Mouse (Mus musculus): ENCODE results near the gene Rpap3. TPM values are rescaled to one million over a fixed set of nuclear protein-coding genes. Genes with fewer than 3 reads are reported as not detected.

Rpap3 gene
- total and polyA plus RNA-seq, 3 experiments, result 43.1 to 73.7 (median 69.1) TPM

DNA sequence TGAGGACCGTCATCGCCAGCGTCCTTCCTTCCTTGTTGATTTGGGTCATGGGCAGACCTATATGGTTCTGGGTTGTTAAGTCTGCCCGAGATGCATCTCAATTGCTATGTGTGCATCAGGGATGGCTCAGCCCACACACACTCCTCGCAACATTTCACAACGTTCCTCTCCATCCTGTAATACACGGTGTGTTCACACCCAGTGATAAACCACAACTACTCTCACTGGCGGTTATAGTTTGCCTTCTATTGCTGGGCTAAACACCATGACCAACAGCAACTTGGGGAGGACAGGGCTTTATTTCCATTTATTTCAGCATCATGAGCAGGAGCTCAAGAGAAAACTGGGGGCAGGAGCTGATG lies 46.9 kb downstream of the Rpap3 start:
- no peak overlapping the region for H3K27ac ChIP-seq (ENCODE audit: insufficient read depth, low read depth)
- no peak for DNase-seq (ENCODE audit: extremely low read depth)
- no peaks in the 10 kb centered on the region for H3K36me3 ChIP-seq (replicated peaks in 1 of 2; ENCODE audit: control insufficient read depth in 1 of 2, insufficient read depth in 1 of 2, low read length in 1 of 2)
- no peak for TF ChIP-seq TBP (conservative IDR thresholded peaks at IDR 0.05; ENCODE audit: low read depth, low read length)
- no peak for TF ChIP-seq MYC (IDR thresholded peaks at IDR 0.05; ENCODE audit: low read depth, low read length)
- no peak for TF ChIP-seq POLR2AphosphoS2 (IDR thresholded peaks at IDR 0.05; ENCODE audit: low read depth, low read length)
- no peak for TF ChIP-seq RCOR1 (conservative IDR thresholded peaks at IDR 0.05; ENCODE audit: low read depth, low read length)
- no peak for TF ChIP-seq POLR2A (IDR thresholded peaks at IDR 0.05; ENCODE audit: low read depth, low read length)
- TF ChIP-seq NELFE (IDR thresholded peaks at IDR 0.05; ENCODE audit: low read depth, low read length), result no peak
- no peak for TF ChIP-seq MEF2A (IDR thresholded peaks at IDR 0.05; ENCODE audit: borderline replicate concordance, low read depth, low read length)
- TF ChIP-seq ZMIZ1 (IDR thresholded peaks at IDR 0.05; ENCODE audit: low read depth, low read length), result no peak
- TF ChIP-seq CHD1 (IDR thresholded peaks at IDR 0.05; ENCODE audit: low read depth, low read length), result no peak
- no peak for TF ChIP-seq UBTF (IDR thresholded peaks at IDR 0.05; ENCODE audit: low read depth, low read length)
- TF ChIP-seq NRF1 (IDR thresholded peaks at IDR 0.05; ENCODE audit: low read depth, low read length), result no peak
- TF ChIP-seq JUND (conservative IDR thresholded peaks at IDR 0.05; ENCODE audit: low read depth, low read length), result no peak
- TF ChIP-seq RAD21 (IDR thresholded peaks at IDR 0.05; ENCODE audit: low read depth, low read length), result no peak
- TF ChIP-seq MAX (IDR thresholded peaks at IDR 0.05; ENCODE audit: low read length), result no peak
- TF ChIP-seq MAFK (IDR thresholded peaks at IDR 0.05; ENCODE audit: insufficient replicate concordance, low read length), result no peak
- TF ChIP-seq USF2 (conservative IDR thresholded peaks at IDR 0.05; ENCODE audit: low read depth, low read length), result no peak
- no peak for TF ChIP-seq TCF12 (IDR thresholded peaks at IDR 0.05; ENCODE audit: low read depth, low read length)
- in situ Hi-C loops (cut with MboI; ENCODE audit: low pct_ligation_motif_present, low pct_unique_long_range_greater_than_20kb, low sequenced_read_pairs) (loop anchor here (25.0 kb wide), 1 partner anchor 1279 kb away; the partner anchor contains the start of gene Tuba1b), dilution Hi-C loops (cut with MboI; ENCODE audit: extremely low pct_ligation_motif_present, extremely low pct_unique_long_range_greater_than_20kb, low sequenced_read_pairs) (no loop called here)
- H3K4me1 ChIP-seq (ENCODE audit: control insufficient read depth in 1 of 2, insufficient read depth in 2 of 2), result peaks cover 4 to 6% of the 10 kb centered on the region in 2 experiments; a peak in 3 of 4 replicates
- H3K27me3 ChIP-seq (replicated peaks), result peaks cover 38% of the 10 kb centered on the region
- H3K9me3 ChIP-seq (replicated peaks; ENCODE audit: low read length), result no peaks in the 10 kb centered on the region
- H3K4me2 ChIP-seq (ENCODE audit: insufficient read depth, low read depth, poor library complexity, severe bottlenecking), result 0 out of 2 replicates have a peak overlapping the region, but pooled peaks have one; percentile 2
- no peak overlapping the region for H3K4me3 ChIP-seq (replicated peaks in 1 of 3; ENCODE audit: low read depth in 2 of 3, low read length in 2 of 3, poor library complexity in 1 of 3)
- no peak overlapping the region for H3K9ac ChIP-seq (ENCODE audit: insufficient read depth, low read depth)
- no peaks in the 10 kb centered on the region for H3K79me2 ChIP-seq (replicated peaks; ENCODE audit: control insufficient read depth, extremely low read depth, insufficient read depth, poor library complexity, severe bottlenecking)

DNA sequence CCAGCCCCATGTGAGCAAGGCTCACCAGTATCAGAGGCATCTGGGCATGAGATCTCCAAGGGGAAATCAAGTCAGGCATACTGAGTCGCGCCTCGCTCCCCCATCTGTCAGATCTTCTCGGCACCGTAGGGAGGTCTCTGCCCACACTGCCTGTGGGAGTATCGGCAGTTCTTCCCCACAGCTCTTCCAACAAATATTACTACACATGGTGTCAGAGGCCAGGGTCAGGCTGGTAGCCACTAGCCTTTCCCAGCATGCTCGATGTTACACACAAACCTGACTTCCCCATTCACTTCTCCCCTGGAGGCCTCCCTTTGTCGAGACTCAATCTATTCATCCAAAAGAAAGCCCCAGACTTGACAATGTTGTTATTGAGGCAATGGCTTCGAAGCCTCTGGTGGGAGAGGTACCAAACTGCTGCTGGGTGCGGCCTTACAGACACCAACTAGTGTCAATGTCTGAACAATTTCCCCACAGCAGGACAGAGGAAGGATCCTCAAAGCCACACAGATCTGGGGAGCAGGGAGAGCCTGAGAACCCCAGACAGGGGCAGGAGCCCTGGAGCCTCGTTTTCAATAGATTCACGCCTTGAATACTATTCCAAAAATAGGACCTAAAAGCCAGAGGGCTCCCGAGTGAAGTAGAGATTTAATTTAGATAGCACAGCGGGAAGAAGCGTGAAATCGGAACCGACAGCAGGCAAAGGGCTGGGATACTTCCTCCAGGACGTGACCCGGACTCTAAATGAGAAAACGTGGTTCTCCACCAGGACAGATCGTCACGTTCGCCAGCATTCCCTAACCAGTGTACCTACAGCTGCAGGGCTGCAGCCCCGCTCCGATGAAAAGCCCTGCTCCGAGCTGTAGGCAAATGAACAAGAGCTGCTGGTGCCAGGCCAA lies 47.5 kb downstream of the Rpap3 start:
- Histone ChIP-seq H3K36me3 (replicated peaks in 1 of 2; ENCODE audit: control insufficient read depth in 1 of 2, insufficient read depth in 1 of 2, low read length in 1 of 2) (no peaks in the 10 kb centered on the region), H3K4me1 (ENCODE audit: control insufficient read depth in 1 of 2, insufficient read depth in 2 of 2) (peaks cover under 1 to 4% of the 10 kb centered on the region in 2 experiments; a peak in 2 of 4 replicates), H3K79me2 (replicated peaks; ENCODE audit: control insufficient read depth, extremely low read depth, insufficient read depth, poor library complexity, severe bottlenecking) (no peaks in the 10 kb centered on the region), H3K4me3 (replicated peaks in 1 of 3; ENCODE audit: low read depth in 2 of 3, low read length in 2 of 3, poor library complexity in 1 of 3) (no peak overlapping the region), H3K9ac (ENCODE audit: insufficient read depth, low read depth) (no peak overlapping the region), H3K4me2 (ENCODE audit: insufficient read depth, low read depth, poor library complexity, severe bottlenecking) (no peak overlapping the region), H3K9me3 (replicated peaks; ENCODE audit: low read length) (no peaks in the 10 kb centered on the region), H3K27me3 (replicated peaks) (peaks cover 38% of the 10 kb centered on the region), H3K27ac (ENCODE audit: insufficient read depth, low read depth) (no peak overlapping the region)
- no peak for TF ChIP-seq NELFE (IDR thresholded peaks at IDR 0.05; ENCODE audit: low read depth, low read length)
- TF ChIP-seq PAX5 (IDR thresholded peaks at IDR 0.05; ENCODE audit: low read length), result no peak
- no peak for TF ChIP-seq E2F4 (IDR thresholded peaks at IDR 0.05; ENCODE audit: insufficient replicate concordance, low read depth, low read length)
- no peak for TF ChIP-seq BHLHE40 (IDR thresholded peaks at IDR 0.05; ENCODE audit: low read depth, low read length)
- TF ChIP-seq ZNF384 (IDR thresholded peaks at IDR 0.05; ENCODE audit: low read depth, low read length), result no peak
- no peak for TF ChIP-seq RAD21 (IDR thresholded peaks at IDR 0.05; ENCODE audit: low read depth, low read length)
- no peak for TF ChIP-seq JUN (IDR thresholded peaks at IDR 0.05; ENCODE audit: insufficient read depth, low read depth, low read length)
- TF ChIP-seq MYC (IDR thresholded peaks at IDR 0.05; ENCODE audit: low read depth, low read length), result no peak
- DNase-seq (ENCODE audit: extremely low read depth), result no peak
- in situ Hi-C loops (cut with MboI; ENCODE audit: low pct_ligation_motif_present, low pct_unique_long_range_greater_than_20kb, low sequenced_read_pairs) (loop anchor here (25.0 kb wide), 1 partner anchor 1279 kb away; the partner anchor contains the start of gene Tuba1b), dilution Hi-C loops (cut with MboI; ENCODE audit: extremely low pct_ligation_motif_present, extremely low pct_unique_long_range_greater_than_20kb, low sequenced_read_pairs) (no loop called here)
